Mouse (Mus musculus) stomach, embryonic 16.5 days (tissue): ENCODE measurements around the gene Ovol2. TPM values are rescaled to one million over a fixed set of nuclear protein-coding genes. Genes with fewer than 3 reads are reported as not detected.

Source experiments
- ATAC-seq: fragments of 200-750 bp; cut with Nextera tagmentation; 2 replicates; pipeline ENCODE4 v1.8.0; 2017; ENCODE audit warnings: moderate number of reproducible peaks, moderate TSS enrichment; ENCODE audit not compliant: insufficient read depth, low FRiP score
- H3K27ac ChIP-seq: fragments of 300-500 bp; sonication (generic); 2 replicates; pipeline ENCODE4 v1.5.1; 2014; ENCODE audit warnings: low read length
- H3K27me3 ChIP-seq: fragments of 300-500 bp; sonication (generic); 2 replicates; pipeline ENCODE4 v1.6.1; 2014; ENCODE audit warnings: low read length, control low read depth, mixed read lengths; ENCODE audit not compliant: control insufficient read depth, insufficient read depth
- H3K36me3 ChIP-seq: fragments of 300-500 bp; sonication (generic); 2 replicates; pipeline ENCODE4 v1.6.1; 2014; ENCODE audit warnings: low read length; ENCODE audit not compliant: control insufficient read depth, insufficient read depth
- H3K4me1 ChIP-seq: fragments of 300-500 bp; sonication (generic); 2 replicates; pipeline ENCODE4 v1.6.1; 2014; ENCODE audit warnings: low read length, control low read depth, mixed read lengths; ENCODE audit not compliant: control insufficient read depth, insufficient read depth
- H3K4me2 ChIP-seq: fragments of 300-500 bp; sonication (generic); 2 replicates; pipeline ENCODE4 v1.6.1; 2014; ENCODE audit warnings: low read depth, low read length, mixed read lengths
- H3K4me3 ChIP-seq: fragments of 300-500 bp; sonication (generic); replicated peaks from 2 replicates; pipeline ENCODE4 v1.5.1; 2014; ENCODE audit warnings: mild to moderate bottlenecking, low read length
- H3K9ac ChIP-seq: fragments of 300-500 bp; sonication (generic); 2 replicates; pipeline ENCODE4 v1.6.1; 2014; ENCODE audit warnings: low read length
- H3K9me3 ChIP-seq: fragments of 300-500 bp; sonication (generic); replicated peaks from 2 replicates; pipeline ENCODE4 v1.6.1; 2016; ENCODE audit warnings: low read length, control low read depth; ENCODE audit not compliant: control insufficient read depth
- WGBS: fragments of 180-500 bp; shearing (Covaris S2); extraction: QIAGEN DNeasy Blood & Tissue Kit; methylation state at CpG from one replicate; pipeline ENCODE4 v1.1.7; 2014; 5-methylcytosine and 5-hydroxymethylcytosine counted together
- polyA plus RNA-seq: library from polyadenylated mRNA; unstranded; fragments of >200 nt; fragmentation: Nextera tagmentation; extraction: Ambion mirVana; gene quantifications from 2 replicates; pipeline ENCODE4 v1.2.1, GENCODE M21; 2015

Gene Ovol2
- polyA plus RNA-seq, 1 experiment from 2014 or later = 3.5 TPM

DNA sequence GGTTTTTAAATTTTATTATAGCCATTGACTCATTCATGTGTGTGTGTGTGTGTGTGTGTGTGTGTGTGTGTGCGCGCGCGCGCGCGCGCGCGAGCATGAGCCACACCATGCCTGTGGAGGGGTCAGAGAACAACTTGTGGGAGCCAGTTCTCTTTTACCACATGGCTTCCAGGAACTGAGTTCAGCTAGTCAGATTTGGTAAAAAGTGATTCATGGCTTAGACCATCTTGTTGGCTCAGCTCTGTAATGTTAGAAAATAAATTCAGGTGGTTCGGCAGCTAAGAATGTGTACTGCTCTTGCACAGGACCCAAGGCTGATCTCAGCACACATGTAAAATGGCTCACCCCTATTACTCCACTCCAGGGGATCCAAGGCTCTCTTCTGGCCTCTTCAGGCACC, 30.8 kb downstream of the Ovol2 start:
- ATAC-seq = no peak
- WGBS = 92% methylated on average over 11 of the region's 11 CpGs
- Histone ChIP-seq H3K27ac (no peak overlapping the region), H3K4me2 (no peak overlapping the region), H3K9me3 (no peaks in the 10 kb centered on the region), H3K36me3 (no peaks in the 10 kb centered on the region), H3K4me3 (no peak overlapping the region), H3K9ac (no peak overlapping the region), H3K4me1 (0 out of 2 replicates have a peak, but pooled peaks cover 5% of the 10 kb centered on the region), H3K27me3 (no peaks in the 10 kb centered on the region)

DNA sequence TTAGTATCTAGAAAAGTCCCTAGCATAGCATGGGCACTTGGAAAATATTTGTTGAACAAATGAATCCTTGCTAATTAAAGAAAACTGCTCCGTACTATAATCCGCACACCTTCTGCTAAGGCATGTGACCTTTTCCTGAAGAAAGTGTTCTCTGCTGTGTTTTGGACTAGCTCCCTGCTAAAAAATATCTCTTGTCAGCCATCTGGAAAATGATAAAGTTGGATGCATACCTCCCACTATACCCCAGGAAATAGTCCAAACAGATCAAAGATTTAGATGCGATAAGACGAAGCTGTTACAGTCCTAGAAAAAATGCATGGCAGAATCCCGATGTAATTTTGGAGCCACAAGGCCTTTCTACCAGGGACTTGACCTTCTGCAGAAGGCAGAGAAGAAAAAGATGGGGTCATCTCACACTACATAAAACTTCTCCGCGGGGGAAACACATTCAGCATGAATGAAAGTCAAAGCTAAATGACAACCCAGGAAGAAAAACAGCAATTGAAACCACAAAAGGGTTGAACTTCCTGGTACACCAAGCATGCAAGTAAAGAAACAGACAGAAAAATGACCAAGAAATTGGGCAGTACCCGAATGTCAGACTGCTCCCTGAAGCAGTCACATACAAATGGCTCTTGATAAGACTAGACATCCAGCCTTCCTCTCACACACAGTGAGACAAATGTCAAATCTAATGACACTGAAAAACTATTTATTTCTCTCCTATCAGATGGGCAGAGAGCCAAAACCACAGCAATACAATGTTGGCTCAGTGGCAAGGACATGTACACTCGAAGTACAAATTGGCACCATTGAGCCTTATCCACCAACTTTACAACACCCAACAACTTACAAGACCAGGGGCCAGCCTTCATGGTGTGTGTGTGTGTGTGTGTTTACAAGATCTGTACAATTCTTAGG, 31.9 kb downstream of the Ovol2 start:
- no peaks in the 10 kb centered on the region for H3K36me3 ChIP-seq
- no peaks in the 10 kb centered on the region for H3K9me3 ChIP-seq
- 47% methylated on average over 9 of the region's 9 CpGs for WGBS
- no peaks in the 10 kb centered on the region for H3K27me3 ChIP-seq
- peak overlapping the region; percentile 5; the same call in 1 of the 2 replicates for H3K4me2 ChIP-seq
- peak; percentile 57 for ATAC-seq
- peak overlapping the region; percentile 57 for H3K27ac ChIP-seq
- H3K4me1 ChIP-seq = 0 out of 2 replicates have a peak, but pooled peaks cover 5% of the 10 kb centered on the region
- no peak overlapping the region for H3K4me3 ChIP-seq
- H3K9ac ChIP-seq = no peak overlapping the region

DNA sequence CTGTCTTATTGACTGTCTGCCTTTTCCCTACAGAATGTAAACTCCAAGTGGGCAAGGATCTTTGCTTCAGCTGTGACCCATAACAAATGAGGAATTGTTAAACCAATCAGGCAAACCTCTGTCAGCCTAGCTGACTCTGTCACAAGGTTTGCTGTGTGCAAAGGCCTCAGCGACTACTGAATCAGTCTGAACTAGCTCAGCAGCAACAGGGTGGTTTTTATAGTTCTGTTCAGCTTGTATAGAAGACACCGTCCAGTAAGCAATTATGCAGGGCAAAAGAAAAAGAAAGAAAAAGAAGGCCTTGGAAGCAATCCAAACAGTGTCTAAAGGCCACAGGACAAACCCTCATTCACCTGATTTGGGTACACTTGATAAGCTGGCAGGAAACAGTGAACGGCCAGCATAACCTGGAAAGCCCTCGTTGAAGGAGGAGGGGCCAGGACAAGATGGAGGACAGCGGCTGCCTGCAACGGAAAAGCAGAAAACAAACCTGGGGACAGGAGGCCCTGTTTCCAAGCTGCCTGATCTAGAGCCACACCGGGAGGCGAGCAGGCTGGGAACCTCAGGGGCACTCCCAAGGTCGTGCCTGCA, 36.7 kb downstream of the Ovol2 start:
- WGBS = 49% methylated on average over 9 of the region's 9 CpGs
- Histone ChIP-seq H3K4me2 (no peak overlapping the region), H3K27ac (peak overlapping the region; percentile 46), H3K9ac (no peak overlapping the region), H3K9me3 (no peaks in the 10 kb centered on the region), H3K27me3 (no peaks in the 10 kb centered on the region), H3K36me3 (no peaks in the 10 kb centered on the region), H3K4me1 (0 out of 2 replicates have a peak, but pooled peaks cover 5% of the 10 kb centered on the region), H3K4me3 (no peak overlapping the region)
- ATAC-seq = peak; percentile 46

DNA sequence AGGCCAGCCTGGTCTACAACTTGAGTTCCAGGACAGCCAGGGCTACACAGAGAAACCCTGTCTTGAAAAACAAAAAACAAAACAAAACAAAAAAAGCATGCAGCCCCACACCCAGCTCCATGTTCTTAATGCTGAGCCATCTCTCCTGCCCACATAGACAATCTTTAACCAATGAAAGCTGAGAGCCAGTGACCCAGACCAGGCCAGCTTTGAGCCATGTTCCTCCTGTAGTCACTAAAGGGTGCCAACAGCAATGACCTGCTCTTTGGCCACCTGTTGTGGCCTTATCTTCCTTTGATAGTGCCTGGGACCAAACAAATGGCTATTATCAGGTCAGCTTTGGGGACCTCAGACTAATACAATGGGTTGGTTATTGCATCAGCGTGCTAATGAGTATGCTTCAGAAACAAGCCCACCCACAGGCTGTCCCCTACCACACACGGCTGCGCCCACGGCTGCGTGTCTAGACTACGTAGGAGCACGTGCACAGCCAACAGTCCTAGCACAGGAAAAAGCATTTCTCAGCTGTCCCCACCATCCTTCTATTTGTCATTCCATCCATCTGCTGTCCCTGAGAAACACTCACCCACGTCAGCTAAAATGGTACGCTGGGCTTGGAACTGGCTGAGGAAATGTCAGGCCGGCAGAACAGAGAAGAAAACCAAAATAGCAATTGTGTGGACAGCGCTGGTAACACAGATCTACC, 40.2 kb downstream of the Ovol2 start:
- no peak overlapping the region for H3K27ac ChIP-seq
- no peaks in the 10 kb centered on the region for H3K9me3 ChIP-seq
- no peak overlapping the region for H3K9ac ChIP-seq
- 57% methylated on average over 11 of the region's 11 CpGs for WGBS
- H3K4me2 ChIP-seq = no peak overlapping the region
- H3K36me3 ChIP-seq = no peaks in the 10 kb centered on the region
- H3K4me1 ChIP-seq = no peaks in the 10 kb centered on the region
- H3K4me3 ChIP-seq = no peak overlapping the region
- ATAC-seq = no peak
- H3K27me3 ChIP-seq = no peaks in the 10 kb centered on the region

DNA sequence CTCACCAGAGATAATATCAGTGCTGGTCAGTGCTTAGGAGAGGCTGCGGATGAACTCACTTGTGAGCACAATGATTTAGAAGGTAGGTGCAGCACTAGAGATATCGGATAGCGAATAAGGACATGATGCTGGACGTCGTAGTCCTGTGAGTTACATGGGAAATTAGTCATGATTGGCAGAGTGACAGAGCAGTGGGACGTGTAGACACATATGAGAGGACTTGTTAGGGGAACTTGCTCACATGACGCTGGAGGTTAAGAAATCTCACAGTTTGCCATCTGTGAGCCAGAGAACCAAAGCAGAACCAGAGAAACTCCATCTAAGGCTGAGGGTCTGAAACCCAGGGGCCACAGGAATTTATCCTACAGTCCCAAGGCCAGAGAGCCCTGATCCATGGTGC, 41.6 kb downstream of the Ovol2 start:
- no peak overlapping the region for H3K4me2 ChIP-seq
- no peak for ATAC-seq
- WGBS = 86% methylated on average over 7 of the region's 7 CpGs
- no peak overlapping the region for H3K4me3 ChIP-seq
- no peaks in the 10 kb centered on the region for H3K27me3 ChIP-seq
- H3K9me3 ChIP-seq = no peaks in the 10 kb centered on the region
- H3K36me3 ChIP-seq = no peaks in the 10 kb centered on the region
- H3K9ac ChIP-seq = no peak overlapping the region
- H3K4me1 ChIP-seq = no peaks in the 10 kb centered on the region
- no peak overlapping the region for H3K27ac ChIP-seq

DNA sequence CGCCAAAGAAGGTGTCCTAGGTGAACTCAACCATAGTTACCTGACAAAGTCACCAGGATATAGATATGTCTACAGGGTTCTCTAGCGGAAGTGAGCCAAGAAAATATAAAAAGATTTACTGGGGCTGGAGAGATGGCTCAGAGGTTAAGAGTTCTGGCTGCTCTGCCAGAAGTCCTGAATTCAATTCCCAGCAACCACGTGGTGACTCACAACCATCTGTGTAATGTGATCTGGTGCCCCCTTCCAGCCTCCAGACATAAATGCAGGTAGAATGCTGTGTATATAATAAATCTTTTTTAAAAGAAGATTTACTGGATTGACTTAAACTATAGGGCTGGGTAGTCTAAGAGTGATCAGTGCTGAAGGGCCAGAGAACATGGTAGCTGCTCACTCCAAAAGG, 50.5 kb downstream of the Ovol2 start:
- peaks cover 4% of the 10 kb centered on the region for H3K36me3 ChIP-seq
- H3K9me3 ChIP-seq = no peaks in the 10 kb centered on the region
- no peaks in the 10 kb centered on the region for H3K4me1 ChIP-seq
- no peak overlapping the region for H3K4me3 ChIP-seq
- WGBS = 63% methylated on average over 3 of the region's 3 CpGs
- no peak overlapping the region for H3K27ac ChIP-seq
- H3K27me3 ChIP-seq = no peaks in the 10 kb centered on the region
- no peak overlapping the region for H3K4me2 ChIP-seq
- ATAC-seq = no peak
- no peak overlapping the region for H3K9ac ChIP-seq

DNA sequence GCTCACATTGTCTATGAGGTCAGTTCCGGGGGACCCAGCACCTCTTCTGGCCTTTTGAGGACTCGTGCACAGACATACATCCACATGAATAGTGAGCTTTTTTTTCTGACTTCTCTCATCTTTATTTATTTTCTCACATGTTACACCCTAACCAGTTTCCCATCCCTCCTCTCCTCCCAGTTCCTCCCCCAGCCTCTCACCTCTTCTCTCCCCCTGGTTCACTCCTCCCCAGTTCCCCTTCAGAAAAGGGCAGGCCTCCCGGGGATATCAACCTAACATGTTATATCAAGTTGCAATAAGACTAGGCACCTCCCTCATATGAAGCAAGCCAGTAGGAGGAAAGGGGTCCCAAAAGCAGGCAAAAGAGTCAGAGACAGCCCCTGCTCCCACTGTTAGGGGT, 51.4 kb downstream of the Ovol2 start:
- no peaks in the 10 kb centered on the region for H3K27me3 ChIP-seq
- no peak overlapping the region for H3K4me3 ChIP-seq
- peaks cover 7% of the 10 kb centered on the region for H3K36me3 ChIP-seq
- WGBS = 79% methylated on average over 3 of the region's 3 CpGs
- no peak overlapping the region for H3K9ac ChIP-seq
- H3K27ac ChIP-seq = no peak overlapping the region
- no peak overlapping the region for H3K4me2 ChIP-seq
- ATAC-seq = no peak
- H3K4me1 ChIP-seq = no peaks in the 10 kb centered on the region
- H3K9me3 ChIP-seq = no peaks in the 10 kb centered on the region

DNA sequence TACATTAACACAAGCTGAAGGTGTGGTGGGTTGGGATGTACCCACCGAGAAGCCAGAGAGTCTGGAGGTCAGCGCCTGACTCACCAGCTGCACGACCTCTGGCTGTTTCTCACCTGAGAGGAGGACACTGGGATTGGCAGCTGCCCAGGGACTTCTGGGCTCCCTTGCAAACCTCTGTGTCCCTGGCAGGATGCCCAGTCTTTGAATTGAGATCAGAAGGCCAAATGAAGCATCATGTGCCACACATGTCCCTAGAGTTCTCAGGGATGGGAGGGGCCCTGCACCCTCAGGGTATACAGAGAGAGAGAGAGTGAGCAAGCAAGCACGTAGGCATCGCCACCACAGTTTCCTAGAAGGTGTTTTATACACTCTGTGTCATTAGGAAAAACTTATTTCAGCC, 52.2 kb downstream of the Ovol2 start:
- peak; percentile 45; the same call in 1 of the 2 replicates for ATAC-seq
- Histone ChIP-seq H3K27ac (no peak overlapping the region), H3K4me3 (no peak overlapping the region), H3K4me2 (no peak overlapping the region), H3K9ac (no peak overlapping the region), H3K36me3 (peaks cover 7% of the 10 kb centered on the region), H3K9me3 (no peaks in the 10 kb centered on the region), H3K4me1 (peaks cover 2% of the 10 kb centered on the region; the same call in 1 of the 2 replicates), H3K27me3 (no peaks in the 10 kb centered on the region)
- WGBS = 71% methylated on average over 5 of the region's 5 CpGs

DNA sequence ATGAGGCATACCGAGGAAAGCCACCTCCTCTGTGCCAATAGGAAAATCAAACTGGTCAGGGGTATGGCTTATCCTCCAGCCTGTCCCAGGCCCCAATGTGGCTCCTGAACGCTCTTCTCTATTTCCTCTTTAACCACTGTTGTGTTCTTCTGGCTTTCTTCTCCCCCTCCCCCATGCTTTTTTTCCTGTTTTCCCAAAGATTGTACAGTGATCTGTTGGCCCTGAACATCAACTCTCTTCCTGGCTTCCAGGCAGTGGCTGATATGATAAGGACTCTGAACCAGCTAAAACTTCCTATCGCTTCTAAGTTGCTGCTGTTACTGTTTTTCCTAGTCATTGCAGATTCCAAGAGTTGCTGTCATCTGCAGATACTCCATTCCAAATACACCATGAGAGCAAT, 55.1 kb downstream of the Ovol2 start:
- Histone ChIP-seq H3K4me3 (no peak overlapping the region), H3K4me2 (no peak overlapping the region), H3K9me3 (no peaks in the 10 kb centered on the region), H3K27me3 (no peaks in the 10 kb centered on the region), H3K36me3 (peaks cover 7% of the 10 kb centered on the region), H3K27ac (no peak overlapping the region), H3K9ac (no peak overlapping the region), H3K4me1 (peaks cover 15% of the 10 kb centered on the region)
- ATAC-seq = no peak
- 85% methylated on average over 3 of the region's 3 CpGs for WGBS
